Mouse (Mus musculus) hindbrain, embryonic 10.5 days (tissue): ENCODE results near the gene Lnx2. TPM values are rescaled to one million over a fixed set of nuclear protein-coding genes. Genes with fewer than 3 reads are reported as not detected.

ENCODE experiments used
- DNase-seq: peaks from one replicate; pipeline ENCODE4 v3.0.0-alpha.2; 2017; ENCODE audit warnings: low spot score
- H3K27ac ChIP-seq: fragments of 300-500 bp; sonication (generic); 2 replicates; pipeline ENCODE4 v1.5.1; 2016; ENCODE audit warnings: mild to moderate bottlenecking, moderate library complexity
- H3K27me3 ChIP-seq: fragments of 300-500 bp; sonication (generic); 2 replicates; pipeline ENCODE4 v1.6.1; 2016; ENCODE audit warnings: mild to moderate bottlenecking; ENCODE audit not compliant: poor library complexity, insufficient read depth, severe bottlenecking
- H3K36me3 ChIP-seq: fragments of 300-500 bp; sonication (generic); 2 replicates; pipeline ENCODE4 v1.6.1; 2016; ENCODE audit warnings: mild to moderate bottlenecking, moderate library complexity
- H3K4me1 ChIP-seq: fragments of 300-500 bp; sonication (generic); replicated peaks from 2 replicates; pipeline ENCODE4 v1.6.1; 2016; ENCODE audit warnings: mild to moderate bottlenecking
- H3K4me3 ChIP-seq: fragments of 300-500 bp; sonication (generic); 2 replicates; pipeline ENCODE4 v1.5.1; 2016; ENCODE audit warnings: mild to moderate bottlenecking, moderate library complexity
- H3K9me3 ChIP-seq: fragments of 300-500 bp; sonication (generic); 2 replicates; pipeline ENCODE4 v1.6.1; 2016; ENCODE audit warnings: mild to moderate bottlenecking, moderate library complexity
- WGBS: fragments of 180-500 bp; shearing (Covaris S2); methylation state at CpG from one replicate; pipeline ENCODE4 v1.1.7; 2016; 5-methylcytosine and 5-hydroxymethylcytosine counted together
- polyA plus RNA-seq: library from polyadenylated mRNA; unstranded; fragments of >200 nt; fragmentation: Nextera tagmentation; extraction: Ambion mirVana; gene quantifications from 2 replicates; pipeline ENCODE4 v1.2.1, GENCODE M21; 2016

Lnx2 gene
- polyA plus RNA-seq, 1 experiment from 2014 or later, result 8.2 TPM

- H3K27me3 ChIP-seq, result no peaks in the 10 kb centered on the region
- no peak overlapping the region for H3K4me3 ChIP-seq
- no peak overlapping the region for H3K27ac ChIP-seq
- peaks cover 37% of the 10 kb centered on the region for H3K4me1 ChIP-seq
- H3K36me3 ChIP-seq, result peaks cover 12% of the 10 kb centered on the region
- DNase-seq, result no peak
- no peaks in the 10 kb centered on the region for H3K9me3 ChIP-seq
- 79% methylated on average over 40 of the region's 40 CpGs for WGBS
Observed at GRCm38 (mm10) chr5:147041965-147042937, 34.1 kb downstream of the Lnx2 start.

GRCm38 (mm10) chr5:147039394-147039793 lies 37.0 kb downstream of the Lnx2 start:
- Histone ChIP-seq H3K36me3 (peaks cover 12% of the 10 kb centered on the region), H3K4me3 (no peak overlapping the region), H3K9me3 (no peaks in the 10 kb centered on the region), H3K27ac (no peak overlapping the region), H3K4me1 (peaks cover 28% of the 10 kb centered on the region), H3K27me3 (no peaks in the 10 kb centered on the region)
- 86% methylated on average over 5 of the region's 5 CpGs for WGBS
- DNase-seq, result no peak

GRCm38 (mm10) chr5:147037601-147038000 lies 38.8 kb downstream of the Lnx2 start:
- Histone ChIP-seq H3K4me3 (no peak overlapping the region), H3K4me1 (peaks cover 22% of the 10 kb centered on the region), H3K27ac (no peak overlapping the region), H3K9me3 (no peaks in the 10 kb centered on the region), H3K27me3 (no peaks in the 10 kb centered on the region), H3K36me3 (peaks cover 12% of the 10 kb centered on the region)
- WGBS, result 72% methylated on average over 3 of the region's 3 CpGs
- DNase-seq, result no peak

- no peak overlapping the region for H3K4me3 ChIP-seq
- no peaks in the 10 kb centered on the region for H3K9me3 ChIP-seq
- peaks cover 16% of the 10 kb centered on the region for H3K36me3 ChIP-seq
- H3K4me1 ChIP-seq, result peaks cover 14% of the 10 kb centered on the region
- no peak for DNase-seq
- 91% methylated on average over 5 of the region's 5 CpGs for WGBS
- no peak overlapping the region for H3K27ac ChIP-seq
- H3K27me3 ChIP-seq, result no peaks in the 10 kb centered on the region
Observed at GRCm38 (mm10) chr5:147036661-147037060, 39.7 kb downstream of the Lnx2 start.

GRCm38 (mm10) chr5:147036028-147036427 lies 40.4 kb downstream of the Lnx2 start:
- DNase-seq, result no peak
- WGBS, result 88% methylated on average over 10 of the region's 10 CpGs
- no peak overlapping the region for H3K27ac ChIP-seq
- peaks cover 15% of the 10 kb centered on the region for H3K36me3 ChIP-seq
- peaks cover 13% of the 10 kb centered on the region for H3K4me1 ChIP-seq
- no peak overlapping the region for H3K4me3 ChIP-seq
- no peaks in the 10 kb centered on the region for H3K9me3 ChIP-seq
- no peaks in the 10 kb centered on the region for H3K27me3 ChIP-seq

- no peak overlapping the region for H3K4me3 ChIP-seq
- H3K36me3 ChIP-seq, result peaks cover 12% of the 10 kb centered on the region
- no peaks in the 10 kb centered on the region for H3K9me3 ChIP-seq
- DNase-seq, result no peak
- H3K27me3 ChIP-seq, result no peaks in the 10 kb centered on the region
- H3K27ac ChIP-seq, result no peak overlapping the region
- WGBS, result 92% methylated on average over 6 of the region's 6 CpGs
- peaks cover 13% of the 10 kb centered on the region for H3K4me1 ChIP-seq
Observed at GRCm38 (mm10) chr5:147035301-147035700, 41.1 kb downstream of the Lnx2 start.

- H3K27me3 ChIP-seq, result no peaks in the 10 kb centered on the region
- no peak overlapping the region for H3K4me3 ChIP-seq
- H3K36me3 ChIP-seq, result peaks cover 12% of the 10 kb centered on the region
- DNase-seq, result no peak
- peaks cover 13% of the 10 kb centered on the region for H3K4me1 ChIP-seq
- 81% methylated on average over 12 of the region's 12 CpGs for WGBS
- H3K27ac ChIP-seq, result no peak overlapping the region
- no peaks in the 10 kb centered on the region for H3K9me3 ChIP-seq
Observed at GRCm38 (mm10) chr5:147034283-147034682, 42.1 kb downstream of the Lnx2 start.

GRCm38 (mm10) chr5:147033155-147033554 lies 43.2 kb downstream of the Lnx2 start:
- DNase-seq, result no peak
- WGBS, result 91% methylated on average over 13 of the region's 13 CpGs

GRCm38 (mm10) chr5:147031281-147031680 lies 45.1 kb downstream of the Lnx2 start:
- H3K36me3 ChIP-seq, result peaks cover 33% of the 10 kb centered on the region
- no peaks in the 10 kb centered on the region for H3K27me3 ChIP-seq
- no peak for DNase-seq
- WGBS, result 92% methylated on average over 14 of the region's 14 CpGs
- no peak overlapping the region for H3K4me3 ChIP-seq
- no peaks in the 10 kb centered on the region for H3K9me3 ChIP-seq
- no peaks in the 10 kb centered on the region for H3K4me1 ChIP-seq
- H3K27ac ChIP-seq, result no peak overlapping the region

More at GRCm38 (mm10) chr5:147033155-147033554, 43.2 kb downstream of the Lnx2 start:
- Histone ChIP-seq H3K9me3 (no peaks in the 10 kb centered on the region), H3K27me3 (no peaks in the 10 kb centered on the region), H3K27ac (no peak overlapping the region), H3K36me3 (peaks cover 18% of the 10 kb centered on the region), H3K4me1 (peaks cover 7% of the 10 kb centered on the region; the same call in 1 of the 2 replicates), H3K4me3 (no peak overlapping the region)

GRCm38 (mm10) chr5:147024331-147025034 lies 51.9 kb downstream of the Lnx2 start:
- Histone ChIP-seq H3K9me3 (no peaks in the 10 kb centered on the region), H3K4me3 (no peak overlapping the region), H3K27ac (no peak overlapping the region), H3K27me3 (no peaks in the 10 kb centered on the region), H3K4me1 (0 out of 2 replicates have a peak, but pooled peaks cover 2% of the 10 kb centered on the region), H3K36me3 (peaks cover 39% of the 10 kb centered on the region)
- DNase-seq, result no peak
- WGBS, result 88% methylated on average over 24 of the region's 24 CpGs

GRCm38 (mm10) chr5:147023245-147023970 lies 53.0 kb downstream of the Lnx2 start:
- Histone ChIP-seq H3K27me3 (no peaks in the 10 kb centered on the region), H3K4me1 (0 out of 2 replicates have a peak, but pooled peaks cover 2% of the 10 kb centered on the region), H3K36me3 (peaks cover 44% of the 10 kb centered on the region), H3K9me3 (no peaks in the 10 kb centered on the region), H3K27ac (no peak overlapping the region), H3K4me3 (no peak overlapping the region)
- 87% methylated on average over 18 of the region's 18 CpGs for WGBS
- DNase-seq, result no peak

- 81% methylated on average over 5 of the region's 5 CpGs for WGBS
- H3K4me3 ChIP-seq, result no peak overlapping the region
- 0 out of 2 replicates have a peak, but pooled peaks cover 2% of the 10 kb centered on the region for H3K4me1 ChIP-seq
- H3K9me3 ChIP-seq, result no peaks in the 10 kb centered on the region
- no peak for DNase-seq
- H3K27ac ChIP-seq, result no peak overlapping the region
- H3K27me3 ChIP-seq, result no peaks in the 10 kb centered on the region
- H3K36me3 ChIP-seq, result peaks cover 38% of the 10 kb centered on the region
Observed at GRCm38 (mm10) chr5:147021546-147022265, 54.7 kb downstream of the Lnx2 start.
